ENCODE assay signal across 8 mouse cellular contexts in genomic region chr3:137547938-137548337, GRCm38 (mm10).
DNase-seq lines count a peak whose midpoint lies in the region; ATAC-seq and TF ChIP-seq lines count a peak whose summit lies in the region.

No protein-coding gene starts in this region.

- peak overlapping the region; percentile 65 for H3K27ac ChIP-seq in embryonic fibroblast, embryonic 13.5 days (ENCODE audit: insufficient read depth, low read length)
- H3K27ac ChIP-seq in heart, embryonic 15.5 days: no peak overlapping the region
- 0 out of 2 replicates have a peak overlapping the region, but pooled peaks have one; percentile 15 for H3K27ac ChIP-seq in neural tube, embryonic 15.5 days (replicated peaks)

- 12% methylated on average over 6 of the region's 6 CpGs for WGBS in heart, embryonic 15.5 days
- WGBS in neural tube, embryonic 15.5 days: 5% methylated on average over 6 of the region's 6 CpGs

- peaks cover 5% of the 10 kb centered on the region; the same call in 1 of the 2 replicates for H3K4me1 ChIP-seq in embryonic fibroblast, embryonic 13.5 days (ENCODE audit: control insufficient read depth, insufficient read depth, low read length)
- no peaks in the 10 kb centered on the region; the same call in 1 of the 2 replicates for H3K4me1 ChIP-seq in heart, embryonic 15.5 days (replicated peaks)
- H3K4me1 ChIP-seq in neural tube, embryonic 15.5 days: peaks cover 12% of the 10 kb centered on the region; the same call in 1 of the 2 replicates

- H3K36me3 ChIP-seq in heart, embryonic 15.5 days: no peaks in the 10 kb centered on the region
- no peaks in the 10 kb centered on the region for H3K36me3 ChIP-seq in neural tube, embryonic 15.5 days

- TF ChIP-seq POLR2A in embryonic fibroblast, embryonic 13.5 days (IDR thresholded peaks at IDR 0.05; ENCODE audit: low read depth, low read length): no peak

- no peak overlapping the region for H3K4me3 ChIP-seq in embryonic fibroblast, embryonic 13.5 days (ENCODE audit: insufficient read depth, low read length)
- H3K4me3 ChIP-seq in heart, embryonic 15.5 days: peak overlapping the region; percentile 17
- peak overlapping the region; percentile 19 for H3K4me3 ChIP-seq in neural tube, embryonic 15.5 days (replicated peaks)

- no peaks in the 10 kb centered on the region for H3K9me3 ChIP-seq in heart, embryonic 15.5 days (replicated peaks)
- H3K9me3 ChIP-seq in neural tube, embryonic 15.5 days (replicated peaks): no peaks in the 10 kb centered on the region

- no peak for TF ChIP-seq CTCF in embryonic fibroblast, embryonic 13.5 days (IDR thresholded peaks at IDR 0.05; ENCODE audit: borderline replicate concordance, insufficient read depth, low read length)

- peak; percentile 15 for DNase-seq in kidney, adult 18-20 months
- DNase-seq in kidney, adult 11 months: no peak
- DNase-seq in kidney, postnatal 10 days: peak; percentile 80
- no peak for DNase-seq in layer of hippocampus, adult 8-10 months (ENCODE audit: low spot score in 2 of 2)
- DNase-seq in thymus, postnatal 14 days: no peak

- H3K9ac ChIP-seq in heart, embryonic 15.5 days: no peak overlapping the region
- H3K9ac ChIP-seq in neural tube, embryonic 15.5 days (replicated peaks): 0 out of 2 replicates have a peak overlapping the region, but pooled peaks have one; percentile 7

- no peaks in the 10 kb centered on the region for H3K27me3 ChIP-seq in heart, embryonic 15.5 days
- H3K27me3 ChIP-seq in neural tube, embryonic 15.5 days (replicated peaks): no peaks in the 10 kb centered on the region

- ATAC-seq in heart, embryonic 15.5 days (replicated peaks; ENCODE audit: insufficient number of reproducible peaks, insufficient read depth, low FRiP score, low read depth): no peak
- peak; percentile 53; the same call in 1 of the 2 replicates for ATAC-seq in neural tube, embryonic 15.5 days (ENCODE audit: low FRiP score)

- peak overlapping the region; percentile 54 for H3K4me2 ChIP-seq in heart, embryonic 15.5 days
- peak overlapping the region; percentile 50 for H3K4me2 ChIP-seq in neural tube, embryonic 15.5 days

Comparison
In these comparisons a context has a peak if more than half of its experiments do, and no peak if none do; other contexts are left out.
1. DNase-seq: peak in kidney, adult 18-20 months (single experiment) and kidney, postnatal 10 days (single experiment); none in kidney, adult 11 months (single experiment), layer of hippocampus, adult 8-10 months (0 of 2) and thymus, postnatal 14 days (single experiment).